Mouse (Mus musculus) megakaryocyte, embryonic 14.5 days (primary cell): ENCODE data around the gene Psg16.

ENCODE experiments used
- FLI1 ChIP-seq: IDR thresholded peaks from 2 replicates; pipeline ENCODE4 v1.6.1; 2012; ENCODE audit warnings: low read length, inconsistent platforms, mixed read lengths
- GATA1 ChIP-seq: IDR thresholded peaks from 3 replicates; pipeline ENCODE4 v1.6.1; 2012; ENCODE audit warnings: mixed read lengths, low read length, inconsistent platforms, borderline replicate concordance

DNA sequence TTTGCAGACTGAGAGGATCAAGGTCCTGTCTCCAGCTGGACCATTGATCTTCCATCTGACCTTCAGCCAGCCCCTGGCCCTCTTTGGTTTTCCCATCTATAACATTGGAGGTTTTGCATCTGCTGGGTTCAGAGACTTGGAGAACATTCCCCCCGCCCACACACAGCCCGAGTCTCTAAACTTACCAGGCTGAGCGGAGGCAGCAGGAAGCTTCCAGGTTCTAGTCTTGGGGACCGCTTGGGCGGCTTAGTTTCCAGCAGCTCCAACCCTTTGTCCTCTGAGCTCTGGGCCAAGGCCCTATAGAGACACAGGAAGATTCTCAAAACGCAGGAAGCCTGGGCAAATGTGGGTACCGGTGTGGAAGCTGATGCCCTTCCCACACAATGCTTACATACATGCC lies 34.5 kb upstream of the Psg16 start:
- TF ChIP-seq GATA1 (no peak), FLI1 (no peak)
